Mouse (Mus musculus): ENCODE measurements at regions not wholly inside any gene's neighbourhood (a gene's known extent, or its start where the extent isn't known, plus 50 kb on each side); places are given as distances from the start of the nearest gene placed in this dataset.

- DNase-seq, result no peak
Measured at GRCm38 (mm10) chr1:158180095-158180494, 176.0 kb downstream of the Brinp2 start.

GRCm38 (mm10) chr1:158181296-158181695, 174.8 kb downstream of the Brinp2 start:
- DNase-seq, result peak; percentile 3

- no peak for DNase-seq
Measured at GRCm38 (mm10) chr1:158187651-158188050, 168.5 kb downstream of the Brinp2 start.

- DNase-seq, result no peak
Measured at GRCm38 (mm10) chr1:158192841-158193551, 163.1 kb downstream of the Brinp2 start.

GRCm38 (mm10) chr1:158193968-158194565, 162.1 kb downstream of the Brinp2 start:
- no peak for DNase-seq

Measured in cerebellum, adult 8-10 months (tissue).